Mouse (Mus musculus) splenic B cell, adult 2 months (primary cell): ENCODE data around the gene 6430628N08Rik.

Experiments
- DNase-seq: peaks from one replicate; pipeline ENCODE4 v3.0.0-alpha.2; 2011; ENCODE audit warnings: low read depth, low spot score
- H3K27me3 ChIP-seq: 2 replicates; pipeline ENCODE4 v1.6.1; 2012; ENCODE audit warnings: mild to moderate bottlenecking, low read length, moderate library complexity, mixed read lengths; ENCODE audit not compliant: control insufficient read depth, poor library complexity, insufficient read depth, severe bottlenecking
- H3K36me3 ChIP-seq: 2 replicates; pipeline ENCODE4 v1.6.1; 2012; ENCODE audit warnings: mild to moderate bottlenecking, low read length, moderate library complexity, mixed read lengths; ENCODE audit not compliant: control insufficient read depth, poor library complexity, insufficient read depth, severe bottlenecking

The 6430628N08Rik gene

DNA sequence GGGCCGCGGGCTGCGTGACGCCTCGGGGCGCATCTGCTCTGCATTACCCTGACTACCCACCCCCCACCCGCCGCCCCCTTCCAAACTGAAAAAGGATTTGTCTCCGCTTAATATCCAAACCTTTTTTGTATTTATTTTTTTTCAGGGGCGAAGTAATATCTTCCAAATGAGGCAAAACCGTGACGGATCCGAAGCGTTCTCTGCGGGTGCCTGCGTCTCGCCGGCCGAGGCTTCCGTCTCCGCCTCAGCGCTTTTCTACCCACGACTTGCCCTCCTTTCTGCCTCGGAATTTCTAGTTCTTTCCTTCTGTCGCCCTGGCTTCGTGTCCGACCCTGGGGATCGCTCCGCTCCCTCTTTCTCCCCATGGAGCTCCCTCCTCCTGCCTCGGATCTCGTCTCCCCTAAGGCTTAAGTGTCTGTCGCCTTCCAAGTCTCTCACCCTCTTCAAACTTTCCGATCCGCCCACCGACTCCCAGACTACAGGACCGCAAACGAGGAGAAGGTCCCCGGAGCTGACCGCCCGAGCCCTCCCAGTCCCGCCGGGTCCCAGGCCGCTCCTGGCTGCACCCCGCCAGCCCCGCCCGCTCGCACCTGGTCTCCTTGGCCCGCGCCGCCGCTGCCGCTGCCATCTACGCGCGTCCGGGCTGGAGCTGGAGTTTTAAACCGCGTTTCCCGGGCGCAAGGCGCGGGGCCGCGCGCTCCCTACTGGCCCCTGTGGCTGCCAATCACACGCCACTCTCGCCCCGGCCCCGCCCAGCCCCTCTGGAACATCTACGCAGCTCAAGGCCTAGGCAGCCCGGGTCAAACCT lies 49.0 kb downstream of the 6430628N08Rik start, which contains the start of gene Dmbx1:
Gene Dmbx1, minus strand, starts transcription at position 632 of the 808 bp plus-strand sequence.
- no peaks in the 10 kb centered on the region; the same call in 1 of the 2 replicates for H3K27me3 ChIP-seq
- DNase-seq: no peak
- no peaks in the 10 kb centered on the region for H3K36me3 ChIP-seq

DNA sequence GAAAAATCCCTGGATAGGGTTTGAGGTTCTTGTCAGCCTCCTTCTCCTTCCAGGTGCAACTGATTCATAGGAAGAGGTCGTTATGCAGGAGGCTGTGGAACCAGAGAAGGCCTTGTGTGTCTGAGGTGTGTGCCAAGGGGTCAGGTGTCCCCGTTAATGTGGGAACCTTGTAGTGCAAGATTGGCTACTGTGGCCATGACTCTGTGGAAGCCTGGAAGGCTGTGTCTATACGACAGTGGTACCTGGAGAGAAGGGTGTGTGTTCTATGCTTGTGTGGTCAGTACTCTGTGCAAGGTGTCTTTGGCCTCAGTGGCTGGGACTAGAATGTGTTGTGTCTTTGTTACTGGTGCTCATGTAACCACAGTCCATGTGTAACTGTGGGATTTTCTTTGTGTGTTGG lies 50.2 kb downstream of the 6430628N08Rik start:
- DNase-seq: no peak
- no peaks in the 10 kb centered on the region; the same call in 1 of the 2 replicates for H3K27me3 ChIP-seq
- H3K36me3 ChIP-seq: no peaks in the 10 kb centered on the region

DNA sequence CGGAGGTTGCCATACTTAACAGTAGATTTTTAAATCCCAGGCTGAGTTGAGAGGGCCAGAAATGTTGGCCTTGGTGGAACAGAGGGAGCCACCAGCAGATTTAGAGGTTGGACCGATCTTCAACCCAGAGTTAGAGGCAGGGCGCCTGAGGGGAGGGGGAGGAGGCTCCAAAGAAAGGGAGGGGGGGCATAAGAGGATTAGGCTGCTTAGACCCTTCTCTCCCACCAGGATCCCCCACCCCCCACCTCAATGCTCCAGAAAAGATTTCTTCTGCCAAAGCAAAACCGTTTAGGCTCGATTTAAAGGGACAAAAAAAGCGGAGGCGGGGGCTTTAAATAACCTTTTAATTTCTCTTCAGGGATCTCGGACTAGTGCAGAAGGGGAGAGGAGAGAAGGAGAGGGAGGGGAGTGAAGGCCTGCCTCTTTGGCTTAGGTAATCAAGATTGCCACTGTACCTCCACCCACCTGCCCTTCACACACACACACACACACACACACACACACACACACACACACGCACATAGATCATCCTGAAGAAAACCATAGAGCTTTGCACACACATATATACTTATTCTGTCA lies 50.9 kb downstream of the 6430628N08Rik start:
- no peaks in the 10 kb centered on the region for H3K36me3 ChIP-seq

DNA sequence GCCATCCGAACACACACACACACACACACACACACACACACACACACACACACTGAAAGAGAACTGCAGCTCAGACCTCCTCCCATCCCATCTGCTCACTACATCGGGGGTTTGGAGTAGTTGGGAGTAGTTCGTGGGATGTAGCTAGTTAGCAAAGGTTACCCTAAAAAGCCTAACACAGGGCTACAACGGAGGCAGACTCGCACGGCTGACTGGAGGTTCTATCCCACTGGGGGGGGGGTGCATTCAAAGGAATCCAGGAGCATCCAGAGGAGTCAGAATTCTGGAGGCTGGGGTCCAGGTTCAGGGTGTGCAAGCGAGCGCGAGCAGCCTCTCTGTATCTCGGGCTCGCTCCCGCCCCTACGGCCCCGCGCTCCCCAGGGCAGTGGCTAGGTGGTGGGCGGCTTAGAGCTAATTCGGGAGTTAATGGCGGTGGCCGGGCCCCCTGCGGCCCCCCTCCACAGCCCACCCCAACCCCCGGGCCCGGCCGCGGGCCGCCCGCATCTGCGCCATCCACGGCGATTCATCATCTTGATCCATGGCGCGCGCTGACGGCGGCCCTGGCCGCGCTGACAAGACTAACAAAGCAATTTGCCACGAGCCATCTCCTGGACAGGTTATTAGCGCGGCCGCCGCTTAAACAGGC lies 53.3 kb downstream of the 6430628N08Rik start:
- no peaks in the 10 kb centered on the region; the same call in 1 of the 2 replicates for H3K27me3 ChIP-seq
- no peak for DNase-seq

More for the DNA sequence above, 50.9 kb downstream of the 6430628N08Rik start:
- no peaks in the 10 kb centered on the region; the same call in 1 of the 2 replicates for H3K27me3 ChIP-seq
- DNase-seq: no peak

More for the DNA sequence above, 53.3 kb downstream of the 6430628N08Rik start:
- H3K36me3 ChIP-seq: no peaks in the 10 kb centered on the region
